Comparison of ENCODE assay signal across 10 mouse cellular contexts in the genomic region with DNA sequence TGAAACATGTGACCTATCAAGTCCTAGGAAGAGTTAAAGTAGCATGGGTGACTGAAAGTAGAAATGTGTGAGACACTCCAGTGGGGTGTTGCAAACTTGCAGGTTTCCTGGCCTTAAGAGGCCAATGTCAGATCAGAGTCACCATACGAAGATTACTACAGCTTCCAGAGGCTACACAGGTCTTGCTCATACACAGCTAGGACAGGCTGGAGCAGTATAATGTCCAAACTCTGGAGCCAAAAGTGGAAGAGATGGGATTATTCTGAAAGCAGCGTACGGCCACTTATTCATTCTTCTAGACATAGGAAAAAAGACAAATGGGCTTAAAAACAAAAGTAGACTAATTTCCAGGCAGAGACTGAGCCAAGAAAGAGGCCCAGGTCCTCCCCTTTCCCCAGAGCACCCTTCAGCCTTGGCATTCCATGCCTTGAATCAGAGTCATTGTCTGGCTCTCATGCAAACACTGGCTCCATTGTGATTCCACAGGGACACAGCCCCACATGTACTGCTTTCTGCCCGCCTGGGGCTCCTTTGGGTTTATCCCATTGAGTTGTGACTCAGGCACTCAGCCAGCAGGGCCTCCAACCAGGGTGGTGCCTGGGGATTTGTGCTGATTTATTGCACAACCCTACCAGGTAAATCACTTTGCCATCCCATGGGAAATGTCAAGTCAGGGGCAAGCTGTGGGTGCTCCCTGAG.
A peak's percentile ranks its signal among the peaks of the same experiment; 100 is the strongest.
DNase-seq lines count a peak whose midpoint lies in the region; ATAC-seq lines count a peak whose summit lies in the region.
"Had no signal": no experiment of that assay in that cellular context is flagged by ENCODE, and none has a peak within 500 bp of the region (broad histone marks: within the 10 kb centered on the region; RNA-seq: fewer than 3 reads in every experiment).

No protein-coding gene starts in this region.

- H3K9me3 ChIP-seq in heart, embryonic 12.5 days (replicated peaks), result peaks cover 3% of the 10 kb centered on the region
- H3K9me3 ChIP-seq in heart, embryonic 10.5 days, result no peaks in the 10 kb centered on the region
- H3K9me3 ChIP-seq in lung, embryonic 15.5 days, result no peaks in the 10 kb centered on the region

- H3K4me1 ChIP-seq in heart, embryonic 12.5 days (replicated peaks), result peaks cover 8% of the 10 kb centered on the region; the same call in 1 of the 2 replicates
- H3K4me1 ChIP-seq in heart, embryonic 10.5 days, result 0 out of 2 replicates have a peak, but pooled peaks cover 5% of the 10 kb centered on the region
- H3K4me1 ChIP-seq in lung, embryonic 15.5 days, result peaks cover 11% of the 10 kb centered on the region; the same call in 1 of the 2 replicates

- peak overlapping the region; percentile 17; the same call in 1 of the 2 replicates for H3K27ac ChIP-seq in heart, embryonic 12.5 days (ENCODE audit: poor library complexity, severe bottlenecking)
- no peak overlapping the region for H3K27ac ChIP-seq in heart, embryonic 10.5 days
- peak overlapping the region; percentile 78 for H3K27ac ChIP-seq in lung, embryonic 15.5 days
- H3K27ac ChIP-seq: liver, embryonic 14.5 days had no signal

- H3K9ac ChIP-seq in heart, embryonic 12.5 days, result no peak overlapping the region
- H3K9ac ChIP-seq in lung, embryonic 15.5 days, result no peak overlapping the region
- H3K9ac ChIP-seq: liver, embryonic 14.5 days had no signal

- no peak overlapping the region for H3K4me2 ChIP-seq in heart, embryonic 12.5 days
- H3K4me2 ChIP-seq in lung, embryonic 15.5 days, result no peak overlapping the region

- ATAC-seq in heart, embryonic 12.5 days (ENCODE audit: insufficient number of reproducible peaks, low FRiP score), result peak; percentile 42; the same call in 1 of the 2 replicates
- ATAC-seq in lung, embryonic 15.5 days (ENCODE audit: borderline replicate concordance, extremely low read depth, low FRiP score, low TSS enrichment), result peak; percentile 86
- no peak for ATAC-seq in megakaryocyte-erythroid progenitor cell, adult 5-6 weeks (replicated peaks; ENCODE audit: low FRiP score, low TSS enrichment, poor library complexity, severe bottlenecking)

- no peaks in the 10 kb centered on the region for H3K36me3 ChIP-seq in heart, embryonic 12.5 days
- no peaks in the 10 kb centered on the region for H3K36me3 ChIP-seq in heart, embryonic 10.5 days
- no peaks in the 10 kb centered on the region for H3K36me3 ChIP-seq in lung, embryonic 15.5 days

- no peaks in the 10 kb centered on the region for H3K27me3 ChIP-seq in heart, embryonic 12.5 days (replicated peaks)
- no peaks in the 10 kb centered on the region for H3K27me3 ChIP-seq in heart, embryonic 10.5 days (ENCODE audit: insufficient read depth, poor library complexity, severe bottlenecking)
- no peaks in the 10 kb centered on the region for H3K27me3 ChIP-seq in lung, embryonic 15.5 days

- H3K4me3 ChIP-seq in heart, embryonic 12.5 days, result no peak overlapping the region
- no peak overlapping the region for H3K4me3 ChIP-seq in heart, embryonic 10.5 days
- no peak overlapping the region for H3K4me3 ChIP-seq in lung, embryonic 15.5 days
- H3K4me3 ChIP-seq: erythroblast, embryonic 14.5 days had no signal

- WGBS in heart, embryonic 12.5 days, result 72% methylated on average over 4 of the region's 4 CpGs
- WGBS in heart, embryonic 10.5 days, result 80% methylated on average over 4 of the region's 4 CpGs
- WGBS in lung, embryonic 15.5 days, result 53% methylated on average over 4 of the region's 4 CpGs

- no peak for DNase-seq in heart, embryonic 10.5 days (ENCODE audit: low spot score)
- DNase-seq in adrenal gland, postnatal 10 days, result peak; percentile 79
- DNase-seq in gonadal fat pad, adult 2 months (ENCODE audit: low read depth), result peak; percentile 98
- DNase-seq in ovary, postnatal 36 days (ENCODE audit: low spot score), result peak; percentile 28
- DNase-seq in cerebellum, postnatal 25 days, result no peak

Comparison
In these comparisons a context has a peak if more than half of its experiments do, and no peak if none do; other contexts are left out.
1. DNase-seq: peak in adrenal gland, postnatal 10 days (single experiment), gonadal fat pad, adult 2 months (single experiment) and ovary, postnatal 36 days (single experiment); none in heart, embryonic 10.5 days (single experiment) and cerebellum, postnatal 25 days (0 of 2).